Mouse (Mus musculus): Measurements from ENCODE around the gene Vwa1. TPM values are rescaled to one million over a fixed set of nuclear protein-coding genes. Genes with fewer than 3 reads are reported as not detected.

The Vwa1 gene
- 43.3 and 55.5 TPM in 2 replicates for total RNA-seq (2014; rRNA removed)
- 27.8 and 29.4 TPM in 2 replicates for polyA plus RNA-seq (2015; fragmentation: Nextera tagmentation; extraction: Ambion mirVana)

- Histone ChIP-seq H3K4me2 (ENCODE audit: low read depth, low read length) (peak within 1 kb of the TSS; percentile 67), H3K9me3 (ENCODE audit: low read length) (no peaks in the 10 kb centered on the region), H3K4me1 (ENCODE audit: insufficient read depth, low read length) (peaks cover 13% of the 10 kb centered on the region), H3K27me3 (ENCODE audit: insufficient read depth, low read length) (no peaks in the 10 kb centered on the region), H3K36me3 (ENCODE audit: insufficient read depth, low read length) (no peaks in the 10 kb centered on the region), H3K9ac (replicated peaks; ENCODE audit: low read length) (peak within 1 kb of the TSS; percentile 44), H3K4me3 (ENCODE audit: low read length) (peak within 1 kb of the TSS; percentile 35), H3K27ac (peak within 1 kb of the TSS; percentile 77)
- peak; percentile 85 for ATAC-seq
- under 1% methylated on average over 35 of the region's 35 CpGs for WGBS
- peak; percentile 11; the same call in 1 of the 2 replicates for TF ChIP-seq CTCF (IDR thresholded peaks at IDR 0.05; ENCODE audit: low read depth)
- peak; percentile 91 for DNase-seq (ENCODE audit: low spot score)
These were observed at the start of gene Vwa1 for GRCm38 (mm10) chr4:155774280-155774754. TSS of gene Vwa1 (minus strand) at chr4:155774698.

GRCm38 (mm10) chr4:155823443-155823842 is 48.9 kb upstream of the Vwa1 start:
- 96% methylated on average over 16 of the region's 16 CpGs for WGBS
- ATAC-seq: no peak
- Histone ChIP-seq H3K9me3 (ENCODE audit: low read length) (no peaks in the 10 kb centered on the region), H3K27me3 (ENCODE audit: insufficient read depth, low read length) (no peaks in the 10 kb centered on the region), H3K9ac (replicated peaks; ENCODE audit: low read length) (no peak overlapping the region), H3K4me2 (ENCODE audit: low read depth, low read length) (no peak overlapping the region), H3K27ac (no peak overlapping the region), H3K4me3 (ENCODE audit: low read length) (no peak overlapping the region), H3K4me1 (ENCODE audit: insufficient read depth, low read length) (no peaks in the 10 kb centered on the region), H3K36me3 (ENCODE audit: insufficient read depth, low read length) (peaks cover 65% of the 10 kb centered on the region)
- no peak for DNase-seq (ENCODE audit: low spot score)
- no peak for TF ChIP-seq CTCF (IDR thresholded peaks at IDR 0.05; ENCODE audit: low read depth)

- no peak overlapping the region for H3K4me2 ChIP-seq (ENCODE audit: low read depth, low read length)
- H3K4me1 ChIP-seq (ENCODE audit: insufficient read depth, low read length): no peaks in the 10 kb centered on the region
- ATAC-seq: no peak
- no peaks in the 10 kb centered on the region for H3K9me3 ChIP-seq (ENCODE audit: low read length)
- H3K36me3 ChIP-seq (ENCODE audit: insufficient read depth, low read length): peaks cover 75% of the 10 kb centered on the region
- no peak overlapping the region for H3K4me3 ChIP-seq (ENCODE audit: low read length)
- H3K27me3 ChIP-seq (ENCODE audit: insufficient read depth, low read length): no peaks in the 10 kb centered on the region
- H3K27ac ChIP-seq: no peak overlapping the region
- 75% methylated on average over 7 of the region's 7 CpGs for WGBS
- no peak overlapping the region for H3K9ac ChIP-seq (replicated peaks; ENCODE audit: low read length)
- DNase-seq (ENCODE audit: low spot score): peak; percentile 34
- TF ChIP-seq CTCF (IDR thresholded peaks at IDR 0.05; ENCODE audit: low read depth): peak; percentile 43
These were observed 46.5 kb upstream of the Vwa1 start for GRCm38 (mm10) chr4:155821025-155821424.

GRCm38 (mm10) chr4:155817533-155817932 is 43.0 kb upstream of the Vwa1 start:
- peaks cover 11% of the 10 kb centered on the region; the same call in 1 of the 2 replicates for H3K4me1 ChIP-seq (ENCODE audit: insufficient read depth, low read length)
- no peak overlapping the region for H3K4me3 ChIP-seq (ENCODE audit: low read length)
- 71% methylated on average over 4 of the region's 4 CpGs for WGBS
- H3K9ac ChIP-seq (replicated peaks; ENCODE audit: low read length): no peak overlapping the region
- ATAC-seq (no peak), DNase-seq (ENCODE audit: low spot score) (no peak)
- no peak overlapping the region for H3K27ac ChIP-seq
- H3K27me3 ChIP-seq (ENCODE audit: insufficient read depth, low read length): no peaks in the 10 kb centered on the region
- TF ChIP-seq CTCF (IDR thresholded peaks at IDR 0.05; ENCODE audit: low read depth): no peak
- H3K9me3 ChIP-seq (ENCODE audit: low read length): no peaks in the 10 kb centered on the region
- no peak overlapping the region for H3K4me2 ChIP-seq (ENCODE audit: low read depth, low read length)
- peaks cover 69% of the 10 kb centered on the region for H3K36me3 ChIP-seq (ENCODE audit: insufficient read depth, low read length)

GRCm38 (mm10) chr4:155812665-155813181 is 38.2 kb upstream of the Vwa1 start:
- WGBS: 0% methylated on average over 49 of the region's 49 CpGs
- no peak for TF ChIP-seq CTCF (IDR thresholded peaks at IDR 0.05; ENCODE audit: low read depth)
- Histone ChIP-seq H3K27ac (peak overlapping the region; percentile 94), H3K9ac (replicated peaks; ENCODE audit: low read length) (peak overlapping the region; percentile 99), H3K4me3 (ENCODE audit: low read length) (peak overlapping the region; percentile 99), H3K27me3 (ENCODE audit: insufficient read depth, low read length) (no peaks in the 10 kb centered on the region), H3K36me3 (ENCODE audit: insufficient read depth, low read length) (peaks cover 57% of the 10 kb centered on the region), H3K4me2 (ENCODE audit: low read depth, low read length) (peak overlapping the region; percentile 84), H3K4me1 (ENCODE audit: insufficient read depth, low read length) (peaks cover 11% of the 10 kb centered on the region; the same call in 1 of the 2 replicates), H3K9me3 (ENCODE audit: low read length) (no peaks in the 10 kb centered on the region)
- DNase-seq (ENCODE audit: low spot score) (peak; percentile 61), ATAC-seq (peak; percentile 41)

GRCm38 (mm10) chr4:155811929-155812664 is 37.6 kb upstream of the Vwa1 start, which contains the start of gene Ccnl2:
TSS of gene Ccnl2 (plus strand) at chr4:155812489.
- H3K27me3 ChIP-seq (ENCODE audit: insufficient read depth, low read length): no peaks in the 10 kb centered on the region
- H3K4me3 ChIP-seq (ENCODE audit: low read length): peak within 1 kb of the TSS; percentile 99
- peak within 1 kb of the TSS; percentile 94 for H3K27ac ChIP-seq
- H3K4me1 ChIP-seq (ENCODE audit: insufficient read depth, low read length): peaks cover 11% of the 10 kb centered on the region; the same call in 1 of the 2 replicates
- ATAC-seq (peak; percentile 99), DNase-seq (ENCODE audit: low spot score) (peak; percentile 98)
- H3K9ac ChIP-seq (replicated peaks; ENCODE audit: low read length): peak within 1 kb of the TSS; percentile 99
- peaks cover 57% of the 10 kb centered on the region for H3K36me3 ChIP-seq (ENCODE audit: insufficient read depth, low read length)
- 1% methylated on average over 54 of the region's 60 CpGs for WGBS
- H3K4me2 ChIP-seq (ENCODE audit: low read depth, low read length): peak within 1 kb of the TSS; percentile 84
- no peak for TF ChIP-seq CTCF (IDR thresholded peaks at IDR 0.05; ENCODE audit: low read depth)
- no peaks in the 10 kb centered on the region for H3K9me3 ChIP-seq (ENCODE audit: low read length)
